Mouse (Mus musculus) small intestine, adult 2 months (tissue): Measurements from ENCODE around the gene Dpp6.

Experiments used
- CTCF ChIP-seq: fragments of 200-500 bp; IDR thresholded peaks from 2 replicates; pipeline ENCODE4 v1.5.1; 2012; ENCODE audit warnings: low read depth, mild to moderate bottlenecking, control low read depth, inconsistent platforms, low read length, moderate library complexity, mixed read lengths; ENCODE audit not compliant: insufficient replicate concordance, insufficient read length; ENCODE audit errors: extremely low read depth
- POLR2A ChIP-seq: fragments of 200-500 bp; IDR thresholded peaks from 2 replicates; pipeline ENCODE4 v1.6.1; 2012; ENCODE audit warnings: low read depth, mild to moderate bottlenecking, control low read depth, inconsistent platforms, low read length, moderate library complexity

DNA sequence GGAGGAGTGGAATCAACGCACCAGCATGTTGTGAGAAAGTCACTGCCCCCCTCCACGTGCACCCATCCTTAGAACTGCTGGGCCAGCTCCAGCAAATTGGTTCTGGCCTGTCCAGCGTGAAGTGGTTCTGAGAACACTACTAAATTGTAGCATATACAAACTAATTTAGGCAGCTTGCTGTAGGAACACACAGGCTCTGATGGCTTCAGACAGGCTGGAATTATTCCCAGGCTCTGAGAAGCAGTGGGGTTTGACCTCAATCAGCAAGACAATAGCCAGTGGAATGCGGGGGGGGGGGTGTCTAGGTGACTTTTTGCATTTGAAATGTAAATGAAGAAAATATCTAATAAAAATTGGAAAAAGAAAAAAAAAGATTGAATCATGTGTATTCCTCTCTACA is 156.2 kb downstream of the Dpp6 start:
- TF ChIP-seq CTCF (no peak), POLR2A (no peak)
